Mouse (Mus musculus): Measurements from ENCODE around the gene Mks1. TPM values are rescaled to one million over a fixed set of nuclear protein-coding genes. Genes with fewer than 3 reads are reported as not detected.

The Mks1 gene
- polyA plus RNA-seq (2016; fragmentation: Nextera tagmentation; extraction: Ambion mirVana): 17.6 and 18.5 TPM in 2 replicates

DNA sequence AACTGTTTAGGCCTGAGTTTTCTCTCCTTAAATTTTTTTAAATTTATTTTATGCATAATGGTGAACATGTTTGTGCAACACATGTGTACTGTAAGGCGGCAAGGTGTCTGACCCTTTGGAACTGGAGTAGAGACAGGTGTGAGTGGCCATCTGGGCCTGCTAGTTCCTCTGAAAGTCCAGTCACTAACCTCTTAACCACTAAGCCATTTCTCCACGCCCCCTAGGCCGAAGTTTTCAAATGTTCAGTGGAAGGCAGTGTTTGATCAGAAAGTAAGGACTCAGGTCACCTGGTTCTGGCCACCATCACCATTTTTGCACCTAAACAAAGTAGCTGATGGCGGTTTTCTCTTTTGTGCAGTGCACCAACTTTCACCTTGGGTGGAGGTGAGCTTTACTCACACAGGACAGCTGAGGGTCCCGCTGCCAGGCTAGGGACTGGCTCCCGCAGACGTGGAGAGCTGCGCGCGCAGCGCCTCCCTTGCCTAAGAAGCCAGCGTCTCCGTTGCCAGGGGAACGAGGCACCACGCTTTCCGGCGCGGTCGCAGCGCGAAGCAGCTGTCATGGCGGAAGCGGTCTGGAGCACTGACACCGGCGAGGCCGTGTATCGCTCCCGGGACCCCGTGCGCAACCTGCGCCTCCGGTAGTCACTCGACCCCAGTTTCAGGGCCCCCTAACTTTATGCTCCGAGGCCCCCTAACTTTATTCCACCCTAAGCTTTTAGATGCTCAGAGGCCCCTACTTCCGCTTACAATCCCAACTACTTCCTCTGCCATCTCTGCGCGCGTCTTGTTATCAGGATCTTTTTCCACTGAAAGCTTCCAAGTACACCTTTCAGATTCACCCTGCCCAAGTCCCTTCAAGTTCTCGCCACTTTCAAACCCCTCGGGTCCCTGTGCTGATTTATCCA, at the start of gene Mks1:
Mks1 (plus strand) TSS at position 526 of the 907 bp plus-strand sequence.
- H3K27me3 ChIP-seq (ENCODE audit: poor library complexity, severe bottlenecking): no peaks in the 10 kb centered on the region
- DNase-seq (ENCODE audit: extremely low spot score, low spot score): peak; percentile 94
- H3K36me3 ChIP-seq (replicated peaks): peaks cover 26% of the 10 kb centered on the region
- H3K4me3 ChIP-seq: peak within 1 kb of the TSS; percentile 61
- H3K4me1 ChIP-seq: peaks cover 14% of the 10 kb centered on the region
- H3K9me3 ChIP-seq: no peaks in the 10 kb centered on the region
- WGBS: 5% methylated on average over 40 of the region's 40 CpGs
- peak within 1 kb of the TSS; percentile 86 for H3K27ac ChIP-seq

DNA sequence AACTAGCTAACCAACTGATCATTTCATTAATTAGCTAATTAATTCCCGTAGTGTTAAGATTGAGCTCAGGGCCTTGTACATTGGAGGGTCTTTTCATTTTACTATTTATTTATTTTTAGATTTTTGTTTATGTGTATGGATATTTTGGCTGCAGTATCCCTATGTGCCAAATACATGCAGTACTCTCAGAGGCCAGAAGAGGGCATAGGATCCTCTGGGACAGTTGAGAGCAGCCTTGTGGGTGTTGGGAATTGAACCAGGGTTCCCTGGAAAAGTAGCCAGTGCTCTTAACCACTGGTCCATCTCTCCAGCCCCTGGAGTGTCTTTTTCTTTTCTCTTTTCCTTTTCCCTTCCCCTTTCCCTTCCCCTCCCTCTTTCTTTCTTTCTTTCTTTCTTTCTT, 47.6 kb upstream of the Mks1 start:
- H3K36me3 ChIP-seq (replicated peaks): no peaks in the 10 kb centered on the region
- H3K27me3 ChIP-seq (ENCODE audit: poor library complexity, severe bottlenecking): 0 out of 2 replicates have a peak, but pooled peaks cover 8% of the 10 kb centered on the region
- H3K4me3 ChIP-seq: no peak overlapping the region
- peaks cover 4% of the 10 kb centered on the region for H3K4me1 ChIP-seq
- no peaks in the 10 kb centered on the region for H3K9me3 ChIP-seq
- 66% methylated on average over 1 of the region's 1 CpGs for WGBS
- no peak for DNase-seq (ENCODE audit: extremely low spot score, low spot score)
- H3K27ac ChIP-seq: no peak overlapping the region

DNA sequence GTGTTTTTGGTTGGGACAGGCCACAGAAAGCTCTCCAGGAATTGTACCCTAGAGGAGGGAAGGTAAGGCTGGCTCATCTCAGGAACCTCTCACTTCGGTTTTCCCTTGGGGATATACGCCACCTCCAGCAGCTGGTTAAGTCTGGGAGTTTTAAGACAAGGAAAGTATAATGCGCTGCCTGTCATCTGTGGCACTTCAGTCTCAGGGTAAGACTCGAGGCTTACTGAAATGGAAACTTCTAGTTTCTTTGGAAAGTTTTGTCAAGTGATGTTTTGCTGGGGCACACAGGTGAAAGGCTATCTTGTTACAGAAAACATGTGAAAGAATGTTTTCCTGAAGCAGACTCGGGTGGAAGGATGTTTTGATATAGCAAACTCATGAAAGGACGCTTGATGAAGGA, 45.6 kb upstream of the Mks1 start:
- 88% methylated on average over 6 of the region's 6 CpGs for WGBS
- H3K27me3 ChIP-seq (ENCODE audit: poor library complexity, severe bottlenecking): 0 out of 2 replicates have a peak, but pooled peaks cover 5% of the 10 kb centered on the region
- H3K27ac ChIP-seq: no peak overlapping the region
- no peaks in the 10 kb centered on the region for H3K9me3 ChIP-seq
- no peak overlapping the region for H3K4me3 ChIP-seq
- H3K4me1 ChIP-seq: peaks cover 9% of the 10 kb centered on the region
- no peak for DNase-seq (ENCODE audit: extremely low spot score, low spot score)
- no peaks in the 10 kb centered on the region for H3K36me3 ChIP-seq (replicated peaks)

DNA sequence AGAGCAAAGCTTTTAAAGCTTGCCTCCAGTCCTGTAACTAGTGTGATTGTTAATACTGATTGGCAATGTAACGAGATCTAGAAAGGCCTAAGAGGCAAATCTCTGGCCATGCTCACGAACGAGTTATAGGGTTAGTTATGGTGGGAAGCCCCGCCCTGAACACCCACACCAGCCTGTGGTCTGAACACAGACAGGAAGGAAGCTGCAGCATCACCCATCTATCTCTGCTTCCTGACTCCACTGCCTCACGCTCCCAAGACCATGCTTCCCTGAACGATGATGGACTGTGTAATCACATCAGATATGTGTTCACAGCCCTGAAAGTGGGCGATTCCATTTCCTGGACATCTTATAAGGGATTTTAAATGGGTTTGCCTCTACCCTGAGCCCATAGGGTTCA, 44.8 kb upstream of the Mks1 start:
- Histone ChIP-seq H3K4me3 (no peak overlapping the region), H3K36me3 (replicated peaks) (no peaks in the 10 kb centered on the region), H3K27ac (no peak overlapping the region), H3K4me1 (peaks cover 7% of the 10 kb centered on the region), H3K27me3 (ENCODE audit: poor library complexity, severe bottlenecking) (no peaks in the 10 kb centered on the region), H3K9me3 (no peaks in the 10 kb centered on the region)
- WGBS: 88% methylated on average over 7 of the region's 7 CpGs
- DNase-seq (ENCODE audit: extremely low spot score, low spot score): no peak

DNA sequence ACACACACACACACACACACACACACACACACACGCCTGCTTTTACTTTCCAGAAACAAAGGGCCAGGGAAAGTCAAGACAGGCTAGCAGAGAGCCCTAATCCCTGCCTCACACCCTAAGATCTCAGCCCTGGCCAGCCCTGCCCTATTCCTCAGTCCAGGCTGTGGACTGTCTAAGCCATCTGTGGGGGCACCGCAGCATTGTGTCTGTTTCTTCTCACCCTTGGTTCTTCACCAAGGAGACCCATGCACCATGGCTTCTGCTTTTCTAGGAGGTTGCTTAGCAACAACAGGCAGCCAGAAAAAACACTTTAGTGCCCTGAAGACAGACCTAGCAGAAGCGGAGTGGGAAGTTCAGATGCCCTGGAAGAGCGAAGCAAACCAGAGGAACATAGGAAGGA, 41.6 kb upstream of the Mks1 start:
- Histone ChIP-seq H3K27me3 (ENCODE audit: poor library complexity, severe bottlenecking) (peaks cover 16% of the 10 kb centered on the region), H3K27ac (no peak overlapping the region), H3K4me3 (no peak overlapping the region), H3K9me3 (no peaks in the 10 kb centered on the region), H3K36me3 (replicated peaks) (no peaks in the 10 kb centered on the region), H3K4me1 (peaks cover 10% of the 10 kb centered on the region)
- DNase-seq (ENCODE audit: extremely low spot score, low spot score): no peak
- WGBS: 70% methylated on average over 4 of the region's 4 CpGs

DNA sequence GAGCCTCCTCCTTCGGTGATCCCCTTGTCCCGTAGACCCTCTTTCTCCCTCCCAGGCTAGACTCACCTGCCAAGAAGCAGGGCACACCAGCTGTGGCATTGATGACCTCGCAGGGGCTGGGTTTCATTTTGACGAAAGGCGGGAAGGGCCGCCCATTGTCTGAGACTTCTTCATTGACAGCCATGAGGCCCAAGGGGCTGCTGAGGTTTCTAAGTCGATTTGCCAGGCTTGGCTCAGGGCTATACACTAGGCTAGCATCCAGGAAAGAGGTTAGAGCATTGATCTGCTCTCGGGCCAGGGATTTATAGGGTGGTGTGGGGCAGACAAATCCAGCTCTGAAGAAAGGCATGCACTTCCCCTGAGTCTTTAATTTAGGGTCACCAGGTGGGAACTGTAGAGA, 38.2 kb upstream of the Mks1 start:
- Histone ChIP-seq H3K9me3 (no peaks in the 10 kb centered on the region), H3K36me3 (replicated peaks) (no peaks in the 10 kb centered on the region), H3K4me1 (peaks cover 23% of the 10 kb centered on the region), H3K27ac (no peak overlapping the region), H3K27me3 (ENCODE audit: poor library complexity, severe bottlenecking) (peaks cover 38% of the 10 kb centered on the region), H3K4me3 (no peak overlapping the region)
- WGBS: 78% methylated on average over 8 of the region's 8 CpGs
- no peak for DNase-seq (ENCODE audit: extremely low spot score, low spot score)

DNA sequence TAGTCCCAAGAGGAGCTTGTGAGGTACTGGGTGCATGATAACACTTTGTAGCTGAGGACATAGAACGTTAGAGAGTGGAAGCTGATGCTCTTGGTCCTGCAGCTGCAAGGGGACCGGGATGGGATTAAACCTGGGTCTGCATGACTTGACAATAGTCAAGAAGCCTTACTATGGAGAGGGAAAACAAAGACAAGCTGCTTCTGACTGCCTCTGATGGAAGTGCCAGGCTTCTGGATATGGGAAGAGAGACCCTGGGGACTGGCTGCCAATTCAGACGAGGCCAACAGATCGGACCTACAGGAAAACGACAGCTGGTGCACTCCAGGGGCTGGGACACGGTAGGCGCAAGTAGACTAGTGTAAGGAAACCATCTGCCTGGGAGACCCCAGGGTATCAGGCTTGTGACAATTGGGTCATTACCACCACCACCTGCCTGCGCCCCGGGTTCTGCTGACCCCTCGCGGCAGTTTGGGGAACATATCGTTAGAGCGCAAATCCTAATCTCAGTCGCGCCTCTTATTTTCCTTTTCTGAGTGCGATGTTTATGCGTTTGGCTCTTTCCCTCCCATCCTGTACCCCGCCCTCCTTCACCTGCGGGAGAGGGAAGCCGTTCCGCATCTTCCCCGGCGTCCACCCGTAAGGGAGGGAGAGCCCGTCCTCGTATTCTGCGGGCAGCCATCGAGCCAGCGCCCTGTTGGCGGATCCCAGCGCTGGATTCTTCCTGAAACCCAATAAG, 36.1 kb upstream of the Mks1 start:
- Histone ChIP-seq H3K27ac (peak overlapping the region; percentile 65), H3K4me3 (peak overlapping the region; percentile 54), H3K9me3 (no peaks in the 10 kb centered on the region), H3K36me3 (replicated peaks) (no peaks in the 10 kb centered on the region), H3K4me1 (peaks cover 21% of the 10 kb centered on the region), H3K27me3 (ENCODE audit: poor library complexity, severe bottlenecking) (peaks cover 38% of the 10 kb centered on the region)
- 4% methylated on average over 31 of the region's 31 CpGs for WGBS
- DNase-seq (ENCODE audit: extremely low spot score, low spot score): peak; percentile 57

DNA sequence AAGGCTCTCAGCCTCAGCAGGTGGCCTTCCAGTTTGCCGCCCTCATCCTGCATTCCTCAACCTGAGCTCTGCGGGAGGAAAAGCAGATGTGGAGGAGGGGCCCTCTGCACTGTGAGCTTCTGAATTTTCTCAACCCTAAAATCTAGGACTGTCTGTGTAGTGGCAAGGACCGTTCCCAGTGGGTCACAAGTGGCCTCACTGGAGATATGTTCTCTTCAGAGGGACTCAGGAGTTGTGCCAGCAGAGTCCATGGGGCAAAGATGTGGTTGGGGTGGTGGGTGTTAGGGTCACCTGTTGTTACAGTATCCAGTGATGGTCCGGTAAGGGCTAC, 35.6 kb upstream of the Mks1 start:
- WGBS: 32% methylated on average over 4 of the region's 4 CpGs

DNA sequence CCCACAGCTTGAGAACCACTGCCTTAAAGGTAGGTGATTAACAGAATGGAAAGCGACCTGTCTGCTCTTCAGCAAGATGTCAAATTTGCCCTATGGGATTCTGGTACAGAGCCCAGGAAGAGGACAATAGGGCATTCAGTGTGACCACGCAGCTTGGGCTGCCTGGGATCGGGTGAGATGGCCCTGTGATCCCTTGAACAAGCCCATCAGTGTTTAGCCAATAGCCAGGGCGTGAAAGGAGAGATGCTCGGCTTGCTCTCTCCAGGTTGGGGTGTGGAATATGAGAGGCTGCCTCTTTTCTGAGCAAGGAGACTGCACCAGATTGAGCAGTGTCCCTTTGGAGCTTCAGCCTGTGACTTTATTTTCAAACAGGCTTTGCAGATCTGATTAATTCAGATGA, 31.5 kb upstream of the Mks1 start:
- 48% methylated on average over 5 of the region's 5 CpGs for WGBS
- Histone ChIP-seq H3K9me3 (no peaks in the 10 kb centered on the region), H3K36me3 (replicated peaks) (no peaks in the 10 kb centered on the region), H3K4me3 (no peak overlapping the region), H3K4me1 (peaks cover 17% of the 10 kb centered on the region), H3K27ac (no peak overlapping the region), H3K27me3 (ENCODE audit: poor library complexity, severe bottlenecking) (peaks cover 31% of the 10 kb centered on the region)
- DNase-seq (ENCODE audit: extremely low spot score, low spot score): no peak

More for the DNA sequence above, 35.6 kb upstream of the Mks1 start:
- Histone ChIP-seq H3K27me3 (ENCODE audit: poor library complexity, severe bottlenecking) (peaks cover 38% of the 10 kb centered on the region), H3K4me1 (peaks cover 21% of the 10 kb centered on the region), H3K36me3 (replicated peaks) (no peaks in the 10 kb centered on the region), H3K27ac (peak overlapping the region; percentile 65), H3K9me3 (no peaks in the 10 kb centered on the region), H3K4me3 (peak overlapping the region; percentile 54)
- DNase-seq (ENCODE audit: extremely low spot score, low spot score): no peak

DNA sequence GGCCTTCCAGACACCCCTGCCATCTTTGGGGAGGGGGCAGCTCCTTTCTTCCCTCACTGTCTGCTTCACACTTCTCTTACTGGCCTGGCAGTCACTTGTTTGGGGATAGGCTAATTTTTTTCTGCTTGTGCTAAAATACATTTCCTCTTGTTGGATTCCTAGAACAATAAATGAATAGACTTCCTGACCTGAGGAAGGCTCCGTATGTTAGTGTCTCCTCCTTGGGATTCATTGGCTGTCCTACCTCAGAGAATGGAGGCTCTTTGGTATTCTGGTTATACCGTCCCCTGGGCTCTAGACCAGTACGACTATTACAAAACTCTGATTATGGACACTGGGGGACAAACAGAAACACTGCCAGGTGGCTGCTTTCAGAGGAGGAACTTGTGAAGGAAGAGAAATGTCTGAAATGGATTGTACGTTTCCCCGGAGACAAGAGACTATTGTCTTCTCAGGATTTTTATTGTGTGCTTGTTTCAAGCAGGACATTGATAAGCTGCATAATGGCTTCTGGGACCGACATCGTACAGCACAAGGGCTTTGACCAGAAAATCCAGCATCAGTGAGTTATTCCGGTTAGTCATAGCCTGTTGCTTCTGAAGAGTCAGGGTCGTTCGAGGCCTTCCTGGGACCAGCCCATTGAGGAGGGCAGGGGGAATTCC, 24.6 kb upstream of the Mks1 start, which contains the start of gene Lpo:
Lpo (minus strand) TSS at position 51 of the 662 bp plus-strand sequence.
- no peak for DNase-seq (ENCODE audit: extremely low spot score, low spot score)
- H3K27ac ChIP-seq: no peak within 1 kb of the TSS
- H3K4me3 ChIP-seq: no peak within 1 kb of the TSS
- peaks cover 5% of the 10 kb centered on the region; the same call in 1 of the 2 replicates for H3K27me3 ChIP-seq (ENCODE audit: poor library complexity, severe bottlenecking)
- no peaks in the 10 kb centered on the region for H3K36me3 ChIP-seq (replicated peaks)
- peaks cover 11% of the 10 kb centered on the region for H3K4me1 ChIP-seq
- H3K9me3 ChIP-seq: no peaks in the 10 kb centered on the region
- WGBS: 69% methylated on average over 10 of the region's 10 CpGs

DNA sequence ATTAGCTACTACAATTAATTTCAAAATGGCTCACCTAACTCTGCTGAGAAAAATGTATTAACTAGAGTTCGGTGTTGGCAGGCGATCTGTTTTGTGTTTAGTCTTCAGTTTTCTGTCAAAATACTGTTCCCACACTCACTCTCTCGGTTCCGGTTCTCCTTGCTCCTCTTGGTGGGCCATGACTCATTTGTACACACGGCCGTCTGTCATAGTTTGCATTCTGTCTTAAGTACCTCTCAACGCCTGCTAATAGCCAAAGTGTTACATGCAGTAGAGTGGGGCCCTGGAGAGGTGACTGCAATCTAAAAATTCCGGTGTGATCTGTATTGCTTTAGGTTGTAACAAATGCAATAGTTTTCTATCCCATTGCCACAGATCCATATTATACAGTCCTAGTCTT, 12.3 kb upstream of the Mks1 start:
- H3K27me3 ChIP-seq (ENCODE audit: poor library complexity, severe bottlenecking): no peaks in the 10 kb centered on the region
- WGBS: 91% methylated on average over 8 of the region's 8 CpGs
- H3K36me3 ChIP-seq (replicated peaks): no peaks in the 10 kb centered on the region

DNA sequence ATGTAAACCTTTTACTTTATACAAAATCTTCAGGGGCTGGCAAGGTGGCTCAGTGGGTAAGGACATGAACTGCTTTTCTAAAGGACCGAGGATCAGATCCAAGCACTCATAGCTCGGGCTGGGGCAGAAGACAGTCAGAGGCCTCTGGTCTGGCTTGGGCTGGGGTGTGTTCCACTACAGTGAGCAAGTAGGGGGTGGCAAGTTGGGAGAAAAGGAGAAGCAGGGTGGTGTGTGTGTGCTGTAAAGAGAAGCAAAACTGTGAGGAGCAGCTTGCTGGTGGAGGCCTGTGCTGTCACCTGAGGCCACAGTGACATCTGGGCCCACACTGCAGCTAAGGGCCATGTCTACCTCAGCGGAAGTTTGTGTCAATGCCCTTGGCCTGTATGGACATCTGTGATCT, 11.6 kb upstream of the Mks1 start:
- no peaks in the 10 kb centered on the region for H3K27me3 ChIP-seq (ENCODE audit: poor library complexity, severe bottlenecking)
- H3K36me3 ChIP-seq (replicated peaks): no peaks in the 10 kb centered on the region
- no peak for DNase-seq (ENCODE audit: extremely low spot score, low spot score)
- H3K4me1 ChIP-seq: no peaks in the 10 kb centered on the region
- no peak overlapping the region for H3K4me3 ChIP-seq
- WGBS: 95% methylated on average over 3 of the region's 3 CpGs
- H3K9me3 ChIP-seq: no peaks in the 10 kb centered on the region
- no peak overlapping the region for H3K27ac ChIP-seq

More for the DNA sequence above, 12.3 kb upstream of the Mks1 start:
- no peaks in the 10 kb centered on the region for H3K4me1 ChIP-seq
- no peaks in the 10 kb centered on the region for H3K9me3 ChIP-seq
- no peak overlapping the region for H3K4me3 ChIP-seq
- no peak overlapping the region for H3K27ac ChIP-seq
- no peak for DNase-seq (ENCODE audit: extremely low spot score, low spot score)
